In the genomic region with DNA sequence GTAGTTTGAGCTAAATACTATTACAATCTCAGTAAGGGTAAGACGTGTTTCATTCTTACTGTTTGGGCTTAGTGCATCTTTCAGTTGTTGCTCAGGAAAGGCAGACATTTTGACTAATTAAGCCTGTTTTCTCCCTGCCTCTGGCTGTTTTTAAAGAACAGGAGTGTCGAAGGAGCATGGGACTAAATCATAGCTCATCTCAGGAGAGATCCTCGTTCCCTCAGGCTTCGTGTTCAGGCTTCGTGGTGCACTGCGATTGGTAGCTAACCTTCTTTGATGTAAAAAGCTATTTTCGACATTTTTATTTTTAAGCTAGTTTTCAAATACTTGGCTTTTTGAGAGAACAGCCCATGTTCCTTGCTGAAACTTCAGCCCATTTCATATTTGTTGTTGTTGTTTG, we compare ENCODE assay signal across 24 mouse cellular contexts.
"Had no signal": no experiment of that assay in that cellular context is flagged by ENCODE, and none has a peak within 500 bp of the region (broad histone marks: within the 10 kb centered on the region; RNA-seq: fewer than 3 reads in every experiment).

No protein-coding gene starts in this region.

- H3K4me3 ChIP-seq: intestine, embryonic 15.5 days; kidney, embryonic 15.5 days; limb, embryonic 10.5 days; limb, embryonic 13.5 days; liver, embryonic 12.5 days; liver, embryonic 15.5 days; lung, embryonic 15.5 days; megakaryocyte, embryonic 14.5 days; neural tube, embryonic 12.5 days; neural tube, embryonic 15.5 days; stomach, embryonic 15.5 days had no signal

- H3K4me1 ChIP-seq: intestine, embryonic 15.5 days; kidney, embryonic 15.5 days; liver, embryonic 12.5 days; liver, embryonic 15.5 days; lung, embryonic 15.5 days; neural tube, embryonic 12.5 days; neural tube, embryonic 15.5 days; stomach, embryonic 15.5 days had no signal

- DNase-seq: kidney, adult 11 months; kidney, adult 8-10 months; kidney, postnatal 10 days; kidney, postnatal 4 days; layer of hippocampus, postnatal 36 days; liver; lung, adult 18-20 months; lung, postnatal 10 days; lung, postnatal 36 days; retina, postnatal 1 day; right cerebral cortex, postnatal 25 days; spleen, adult 18-20 months; thymus, postnatal 25 days had no signal

- ATAC-seq: intestine, embryonic 15.5 days; liver, embryonic 12.5 days had no signal

- H3K27ac ChIP-seq: intestine, embryonic 15.5 days; kidney, embryonic 15.5 days; limb, embryonic 10.5 days; limb, embryonic 13.5 days; liver, embryonic 12.5 days; liver, embryonic 15.5 days; lung, embryonic 15.5 days; neural tube, embryonic 12.5 days; neural tube, embryonic 15.5 days; stomach, embryonic 15.5 days had no signal

- H3K4me2 ChIP-seq: intestine, embryonic 15.5 days; kidney, embryonic 15.5 days; limb, embryonic 13.5 days; liver, embryonic 12.5 days; liver, embryonic 15.5 days; lung, embryonic 15.5 days; neural tube, embryonic 12.5 days; neural tube, embryonic 15.5 days; stomach, embryonic 15.5 days had no signal

- H3K36me3 ChIP-seq: intestine, embryonic 15.5 days; kidney, embryonic 15.5 days; limb, embryonic 10.5 days; limb, embryonic 13.5 days; liver, embryonic 12.5 days; liver, embryonic 15.5 days; lung, embryonic 15.5 days; neural tube, embryonic 12.5 days; neural tube, embryonic 15.5 days; stomach, embryonic 15.5 days had no signal

- H3K27me3 ChIP-seq: intestine, embryonic 15.5 days; kidney, embryonic 15.5 days; limb, embryonic 13.5 days; liver, embryonic 12.5 days; liver, embryonic 15.5 days; lung, embryonic 15.5 days; megakaryocyte, embryonic 14.5 days; neural tube, embryonic 12.5 days; neural tube, embryonic 15.5 days; stomach, embryonic 15.5 days had no signal

- H3K9ac ChIP-seq: intestine, embryonic 15.5 days; kidney, embryonic 15.5 days; limb, embryonic 13.5 days; liver, embryonic 12.5 days; liver, embryonic 15.5 days; lung, embryonic 15.5 days; neural tube, embryonic 12.5 days; neural tube, embryonic 15.5 days; stomach, embryonic 15.5 days had no signal

- H3K9me3 ChIP-seq: intestine, embryonic 15.5 days; kidney, embryonic 15.5 days; limb, embryonic 10.5 days; limb, embryonic 13.5 days; liver, embryonic 12.5 days; liver, embryonic 15.5 days; lung, embryonic 15.5 days; megakaryocyte, embryonic 14.5 days; neural tube, embryonic 12.5 days; neural tube, embryonic 15.5 days; stomach, embryonic 15.5 days had no signal
